Mouse (Mus musculus): Measurements from ENCODE around the gene Flt1.
"Not testable (repeated sequence)": the region's sequence is repeated elsewhere in the genome, so short reads cannot be mapped to it uniquely, and the experiment has no call there.

Gene Flt1

GRCm38 (mm10) chr5:147601460-147602360 lies 124.1 kb downstream of the Flt1 start:
- DNase-seq: no peak

- no peak for DNase-seq
These were observed 128.0 kb downstream of the Flt1 start for GRCm38 (mm10) chr5:147597825-147598224.

- no peak for DNase-seq
These were observed 136.0 kb downstream of the Flt1 start for GRCm38 (mm10) chr5:147589814-147590213.

- DNase-seq: no peak
These were observed 140.7 kb downstream of the Flt1 start for GRCm38 (mm10) chr5:147585070-147585469.

- no peak for DNase-seq
These were observed 141.2 kb downstream of the Flt1 start for GRCm38 (mm10) chr5:147584648-147585047.

- peak; percentile 55 to 75 for DNase-seq
These were observed 142.0 kb downstream of the Flt1 start for GRCm38 (mm10) chr5:147583702-147584298.

GRCm38 (mm10) chr5:147580181-147580580 lies 145.6 kb downstream of the Flt1 start:
- no peak for DNase-seq

GRCm38 (mm10) chr5:147579691-147580090 lies 146.1 kb downstream of the Flt1 start:
- no peak for DNase-seq

- no peak for DNase-seq
These were observed 146.7 kb downstream of the Flt1 start for GRCm38 (mm10) chr5:147579148-147579547.

GRCm38 (mm10) chr5:147577003-147577402 lies 148.8 kb downstream of the Flt1 start:
- DNase-seq: no peak

- no peak for DNase-seq
These were observed 151.3 kb downstream of the Flt1 start for GRCm38 (mm10) chr5:147574517-147574916.

- no peak for DNase-seq
These were observed 152.3 kb downstream of the Flt1 start for GRCm38 (mm10) chr5:147573555-147573954.

- no peak for DNase-seq
These were observed 153.1 kb downstream of the Flt1 start for GRCm38 (mm10) chr5:147572695-147573094.

GRCm38 (mm10) chr5:147566335-147566734 lies 159.5 kb downstream of the Flt1 start:
- no peak for DNase-seq

- no peak for DNase-seq
These were observed 160.4 kb downstream of the Flt1 start for GRCm38 (mm10) chr5:147565444-147565843.

- peak in 1 of 2 experiments; percentile 5 for DNase-seq
These were observed 161.6 kb downstream of the Flt1 start for GRCm38 (mm10) chr5:147564140-147564590.

- peak in 1 of 2 experiments; percentile 11 for DNase-seq
These were observed 162.2 kb downstream of the Flt1 start for GRCm38 (mm10) chr5:147563511-147564139.

GRCm38 (mm10) chr5:147557641-147558040 lies 168.2 kb downstream of the Flt1 start:
- not testable (repeated sequence) for DNase-seq

- no peak for DNase-seq
These were observed 173.8 kb downstream of the Flt1 start for GRCm38 (mm10) chr5:147551879-147552627.

- no peak for DNase-seq
These were observed 176.6 kb downstream of the Flt1 start for GRCm38 (mm10) chr5:147549016-147549755.

GRCm38 (mm10) chr5:147545731-147546241 lies 180.0 kb downstream of the Flt1 start:
- peak; percentile 50 to 55 for DNase-seq

GRCm38 (mm10) chr5:147542291-147542690 lies 183.5 kb downstream of the Flt1 start:
- no peak for DNase-seq

All from thymus, postnatal 36 days (tissue).